Mouse (Mus musculus) megakaryocyte-erythroid progenitor cell, adult 5-6 weeks (primary cell): ENCODE measurements at regions not wholly inside any gene's neighbourhood (a gene's known extent, or its start where the extent isn't known, plus 50 kb on each side); places are given as distances from the start of the nearest gene placed in this dataset.

Source experiments
- ATAC-seq: replicated peaks from 2 replicates; pipeline ENCODE4 v1.8.0; 2016; ENCODE audit warnings: mild to moderate bottlenecking, inconsistent platforms; ENCODE audit not compliant: severe bottlenecking, poor library complexity, low FRiP score, low TSS enrichment

GRCm38 (mm10) chr5:12919335-12919734 is 205.9 kb upstream of the Sema3a start:
- ATAC-seq: no peak

GRCm38 (mm10) chr5:12922889-12923288 is 202.3 kb upstream of the Sema3a start:
- ATAC-seq: peak; percentile 55

GRCm38 (mm10) chr5:12925466-12925865 is 199.7 kb upstream of the Sema3a start:
- no peak for ATAC-seq

GRCm38 (mm10) chr5:12926289-12926688 is 198.9 kb upstream of the Sema3a start:
- ATAC-seq: no peak

GRCm38 (mm10) chr5:12927247-12927646 is 198.0 kb upstream of the Sema3a start:
- ATAC-seq: no peak

GRCm38 (mm10) chr5:12937052-12937451 is 188.2 kb upstream of the Sema3a start:
- no peak for ATAC-seq

GRCm38 (mm10) chr5:12938162-12938852 is 186.9 kb upstream of the Sema3a start:
- ATAC-seq: no peak

- no peak for ATAC-seq
Measured at GRCm38 (mm10) chr5:12944554-12944953, 180.7 kb upstream of the Sema3a start.

- no peak for ATAC-seq
Measured at GRCm38 (mm10) chr5:12948472-12948871, 176.7 kb upstream of the Sema3a start.

- no peak for ATAC-seq
Measured at GRCm38 (mm10) chr5:12970987-12971386, 154.2 kb upstream of the Sema3a start.

- ATAC-seq: no peak
Measured at GRCm38 (mm10) chr5:12973701-12974100, 151.5 kb upstream of the Sema3a start.

GRCm38 (mm10) chr5:12976015-12976742 is 149.0 kb upstream of the Sema3a start:
- no peak for ATAC-seq

GRCm38 (mm10) chr5:12977875-12978274 is 147.3 kb upstream of the Sema3a start:
- 0 out of 2 replicates have a peak, but pooled peaks have one; percentile 41 for ATAC-seq

- no peak for ATAC-seq
Measured at GRCm38 (mm10) chr5:12993826-12994225, 131.4 kb upstream of the Sema3a start.

- no peak for ATAC-seq
Measured at GRCm38 (mm10) chr5:12997440-12997839, 127.8 kb upstream of the Sema3a start.

- ATAC-seq: no peak
Measured at GRCm38 (mm10) chr5:13007132-13007531, 118.1 kb upstream of the Sema3a start.

- no peak for ATAC-seq
Measured at GRCm38 (mm10) chr5:13022270-13022669, 102.9 kb upstream of the Sema3a start.

- ATAC-seq: no peak
Measured at GRCm38 (mm10) chr5:13033332-13033731, 91.9 kb upstream of the Sema3a start.

GRCm38 (mm10) chr5:13036127-13036526 is 89.1 kb upstream of the Sema3a start:
- no peak for ATAC-seq

GRCm38 (mm10) chr5:13058883-13059423 is 66.3 kb upstream of the Sema3a start:
- no peak for ATAC-seq

GRCm38 (mm10) chr5:13066942-13067341 is 58.3 kb upstream of the Sema3a start:
- no peak for ATAC-seq
